Mouse (Mus musculus) cortical plate, adult 2 months (tissue): ENCODE measurements around the gene Draxin.

ENCODE experiments used
- CTCF ChIP-seq: fragments of 200-500 bp; IDR thresholded peaks from 2 replicates; pipeline ENCODE4 v1.5.1; 2011; ENCODE audit warnings: mild to moderate bottlenecking, control low read depth, low read length; ENCODE audit not compliant: insufficient read depth; ENCODE audit errors: extremely low read depth
- POLR2A ChIP-seq: fragments of 200-500 bp; IDR thresholded peaks from 2 replicates; pipeline ENCODE4 v1.6.1; 2011; ENCODE audit warnings: mild to moderate bottlenecking, low read length, control low read depth; ENCODE audit not compliant: insufficient read depth; ENCODE audit errors: extremely low read depth

- TF ChIP-seq CTCF (peak; percentile 97), POLR2A (no peak)
These were observed 40.3 kb upstream of the Draxin start for GRCm38 (mm10) chr4:148170842-148171241.
